Mouse (Mus musculus): ENCODE measurements around the gene Wdfy2. TPM values are rescaled to one million over a fixed set of nuclear protein-coding genes. Genes with fewer than 3 reads are reported as not detected.
A peak's percentile ranks its signal among the peaks of the same experiment; 100 is the strongest.
"Not testable (repeated sequence)": the region's sequence is repeated elsewhere in the genome, so short reads cannot be mapped to it uniquely, and the experiment has no call there.

Wdfy2 gene
- polyA plus RNA-seq, 1 experiment from 2014 or later: 15.5 TPM

GRCm38 (mm10) chr14:62829291-62829690 lies 8.2 kb upstream of the Wdfy2 start:
- whole genome bisulfite sequencing: 65% methylated on average over 6 of the region's 6 CpGs

DNA sequence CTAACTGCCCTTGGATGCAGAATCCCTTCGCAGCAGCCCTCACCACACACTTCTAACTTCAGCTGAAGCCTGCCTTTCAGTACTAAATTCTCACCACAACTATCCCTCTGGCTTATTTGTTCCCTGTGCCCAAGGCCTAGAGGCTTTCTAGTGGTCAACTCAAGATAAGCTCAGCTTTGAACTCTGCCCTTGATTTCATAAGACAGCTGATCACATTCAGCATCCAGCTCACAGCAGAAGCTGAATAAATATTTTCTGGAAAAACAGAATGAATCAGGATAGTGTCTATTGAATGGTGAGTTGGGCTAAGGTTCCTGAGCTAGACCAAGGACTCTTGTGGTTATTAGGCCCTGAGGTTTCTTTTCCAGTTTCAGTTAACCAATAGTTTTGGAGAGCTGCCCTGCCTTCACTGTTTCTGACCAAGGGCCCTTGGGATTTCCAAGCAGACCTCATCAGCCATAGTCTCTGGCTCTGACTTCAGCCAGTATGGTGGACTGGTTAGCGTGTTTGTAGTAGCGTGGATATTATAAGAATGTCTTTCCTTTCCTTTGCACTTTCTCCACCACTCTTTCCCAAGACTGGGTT lies 5.7 kb upstream of the Wdfy2 start:
- DNase-seq (ENCODE audit: extremely low spot score, low spot score): no peak
- no peaks in the 10 kb centered on the region for H3K36me3 ChIP-seq (replicated peaks)
- WGBS: 95% methylated on average over 3 of the region's 3 CpGs
- peaks cover 12% of the 10 kb centered on the region for H3K4me1 ChIP-seq
- no peak overlapping the region for H3K4me3 ChIP-seq
- no peaks in the 10 kb centered on the region for H3K27me3 ChIP-seq (ENCODE audit: poor library complexity, severe bottlenecking)
- no peaks in the 10 kb centered on the region for H3K9me3 ChIP-seq
- H3K27ac ChIP-seq: no peak overlapping the region

More at GRCm38 (mm10) chr14:62829291-62829690, 8.2 kb upstream of the Wdfy2 start:
- no peaks in the 10 kb centered on the region for H3K27me3 ChIP-seq (ENCODE audit: poor library complexity, severe bottlenecking)
- no peaks in the 10 kb centered on the region for H3K9me3 ChIP-seq
- no peak overlapping the region for H3K4me3 ChIP-seq
- no peaks in the 10 kb centered on the region for H3K36me3 ChIP-seq (replicated peaks)
- no peak overlapping the region for H3K27ac ChIP-seq
- DNase-seq (ENCODE audit: extremely low spot score, low spot score): no peak
- peaks cover 8% of the 10 kb centered on the region for H3K4me1 ChIP-seq

- no peaks in the 10 kb centered on the region for H3K9me3 ChIP-seq
- peaks cover 14% of the 10 kb centered on the region for H3K4me1 ChIP-seq
- no peaks in the 10 kb centered on the region for H3K27me3 ChIP-seq (ENCODE audit: poor library complexity, severe bottlenecking)
- 82% methylated on average over 7 of the region's 7 CpGs for WGBS
- H3K36me3 ChIP-seq (replicated peaks): no peaks in the 10 kb centered on the region
- H3K27ac ChIP-seq: no peak overlapping the region
- DNase-seq (ENCODE audit: extremely low spot score, low spot score): no peak
- H3K4me3 ChIP-seq: no peak overlapping the region
Measured at GRCm38 (mm10) chr14:62833036-62833435, 4.4 kb upstream of the Wdfy2 start.

GRCm38 (mm10) chr14:62833541-62833940 lies 3.9 kb upstream of the Wdfy2 start:
- peaks cover 18% of the 10 kb centered on the region for H3K4me1 ChIP-seq
- no peaks in the 10 kb centered on the region for H3K27me3 ChIP-seq (ENCODE audit: poor library complexity, severe bottlenecking)
- DNase-seq (ENCODE audit: extremely low spot score, low spot score): no peak
- H3K36me3 ChIP-seq (replicated peaks): no peaks in the 10 kb centered on the region
- H3K4me3 ChIP-seq: no peak overlapping the region
- H3K27ac ChIP-seq: no peak overlapping the region
- H3K9me3 ChIP-seq: no peaks in the 10 kb centered on the region
- WGBS: 81% methylated on average over 2 of the region's 3 CpGs

- WGBS: 81% methylated on average over 3 of the region's 3 CpGs
Measured at GRCm38 (mm10) chr14:62835737-62836136, 1.7 kb upstream of the Wdfy2 start.

GRCm38 (mm10) chr14:62836926-62837640 lies 395 bp upstream of the Wdfy2 start:
- under 1% methylated on average over 37 of the region's 37 CpGs for WGBS
- H3K27ac ChIP-seq: peak overlapping the region; percentile 89
- peaks cover 13% of the 10 kb centered on the region for H3K36me3 ChIP-seq (replicated peaks)
- H3K27me3 ChIP-seq (ENCODE audit: poor library complexity, severe bottlenecking): no peaks in the 10 kb centered on the region
- H3K4me3 ChIP-seq: peak overlapping the region; percentile 81
- peaks cover 28% of the 10 kb centered on the region for H3K4me1 ChIP-seq
- no peaks in the 10 kb centered on the region; the same call in 1 of the 2 replicates for H3K9me3 ChIP-seq
- DNase-seq (ENCODE audit: extremely low spot score, low spot score): peak; percentile 98

More at GRCm38 (mm10) chr14:62835737-62836136, 1.7 kb upstream of the Wdfy2 start:
- not testable (repeated sequence) for H3K36me3 ChIP-seq (replicated peaks); DNase-seq (ENCODE audit: extremely low spot score, low spot score); H3K4me3 ChIP-seq; H3K9me3 ChIP-seq; H3K27me3 ChIP-seq (ENCODE audit: poor library complexity, severe bottlenecking); H3K27ac ChIP-seq
- H3K4me1 ChIP-seq: peaks cover 22% of the 10 kb centered on the region

GRCm38 (mm10) chr14:62838336-62838735 lies 858 bp downstream of the Wdfy2 start:
- WGBS: 15% methylated on average over 9 of the region's 9 CpGs
- Histone ChIP-seq H3K9me3 (no peaks in the 10 kb centered on the region; the same call in 1 of the 2 replicates), H3K27me3 (ENCODE audit: poor library complexity, severe bottlenecking) (no peaks in the 10 kb centered on the region), H3K4me1 (peaks cover 40% of the 10 kb centered on the region), H3K27ac (peak overlapping the region; percentile 89), H3K4me3 (peak overlapping the region; percentile 81), H3K36me3 (replicated peaks) (peaks cover 13% of the 10 kb centered on the region)
- DNase-seq (ENCODE audit: extremely low spot score, low spot score): no peak

DNA sequence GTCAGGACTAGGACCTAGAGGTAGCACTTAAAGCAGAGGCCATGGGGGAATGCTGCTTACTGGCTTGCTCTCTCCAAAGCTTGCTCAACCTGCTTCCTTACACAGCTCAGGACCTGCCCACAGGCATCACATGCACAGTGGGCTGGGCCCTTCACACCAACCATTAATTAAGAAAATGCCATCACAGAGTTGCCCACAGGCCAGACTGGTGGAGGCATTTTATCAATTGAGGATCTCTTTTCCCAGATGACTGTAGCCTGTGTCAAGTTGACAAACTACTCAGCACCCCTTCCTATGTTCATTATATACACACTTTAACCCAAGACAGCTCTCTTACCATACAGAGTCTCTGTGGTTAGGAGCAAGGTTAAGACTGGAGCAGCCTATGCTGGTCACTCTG lies 4.2 kb downstream of the Wdfy2 start:
- no peak overlapping the region for H3K4me3 ChIP-seq
- H3K9me3 ChIP-seq: no peaks in the 10 kb centered on the region; the same call in 1 of the 2 replicates
- no peaks in the 10 kb centered on the region for H3K27me3 ChIP-seq (ENCODE audit: poor library complexity, severe bottlenecking)
- H3K4me1 ChIP-seq: peaks cover 63% of the 10 kb centered on the region
- peaks cover 13% of the 10 kb centered on the region for H3K36me3 ChIP-seq (replicated peaks)
- DNase-seq (ENCODE audit: extremely low spot score, low spot score): no peak
- H3K27ac ChIP-seq: peak overlapping the region; percentile 58; the same call in 1 of the 2 replicates

- Histone ChIP-seq H3K4me1 (peaks cover 60% of the 10 kb centered on the region), H3K27ac (peak overlapping the region; percentile 58; the same call in 1 of the 2 replicates), H3K4me3 (no peak overlapping the region), H3K36me3 (replicated peaks) (peaks cover 15% of the 10 kb centered on the region), H3K9me3 (no peaks in the 10 kb centered on the region; the same call in 1 of the 2 replicates), H3K27me3 (ENCODE audit: poor library complexity, severe bottlenecking) (no peaks in the 10 kb centered on the region)
- DNase-seq (ENCODE audit: extremely low spot score, low spot score): no peak
Measured at GRCm38 (mm10) chr14:62842495-62842894, 5.0 kb downstream of the Wdfy2 start.

- WGBS: 76% methylated on average over 2 of the region's 2 CpGs
- Histone ChIP-seq H3K36me3 (replicated peaks) (peaks cover 15% of the 10 kb centered on the region), H3K4me3 (no peak overlapping the region), H3K9me3 (no peaks in the 10 kb centered on the region; the same call in 1 of the 2 replicates), H3K27me3 (ENCODE audit: poor library complexity, severe bottlenecking) (no peaks in the 10 kb centered on the region), H3K27ac (peak overlapping the region; percentile 58; the same call in 1 of the 2 replicates), H3K4me1 (peaks cover 60% of the 10 kb centered on the region)
- DNase-seq (ENCODE audit: extremely low spot score, low spot score): no peak
Measured at GRCm38 (mm10) chr14:62842976-62843375, 5.5 kb downstream of the Wdfy2 start.

GRCm38 (mm10) chr14:62844226-62844625 lies 6.7 kb downstream of the Wdfy2 start:
- 87% methylated on average over 8 of the region's 8 CpGs for WGBS
- Histone ChIP-seq H3K27me3 (ENCODE audit: poor library complexity, severe bottlenecking) (no peaks in the 10 kb centered on the region), H3K27ac (peak overlapping the region; percentile 56; the same call in 1 of the 2 replicates), H3K4me3 (no peak overlapping the region), H3K4me1 (peaks cover 49% of the 10 kb centered on the region), H3K9me3 (peaks cover 11% of the 10 kb centered on the region), H3K36me3 (replicated peaks) (peaks cover 25% of the 10 kb centered on the region)
- DNase-seq (ENCODE audit: extremely low spot score, low spot score): no peak

- H3K27me3 ChIP-seq (ENCODE audit: poor library complexity, severe bottlenecking): no peaks in the 10 kb centered on the region
- peaks cover 11% of the 10 kb centered on the region for H3K9me3 ChIP-seq
- no peak overlapping the region for H3K4me3 ChIP-seq
- WGBS: 70% methylated on average over 8 of the region's 8 CpGs
- peaks cover 46% of the 10 kb centered on the region for H3K4me1 ChIP-seq
- peaks cover 22% of the 10 kb centered on the region for H3K36me3 ChIP-seq (replicated peaks)
- peak overlapping the region; percentile 56 for H3K27ac ChIP-seq
- DNase-seq (ENCODE audit: extremely low spot score, low spot score): no peak
Measured at GRCm38 (mm10) chr14:62845011-62845840, 7.7 kb downstream of the Wdfy2 start.

Measured in forebrain, embryonic 10.5 days (tissue).